Mouse (Mus musculus) myocyte (in vitro differentiated cells): ENCODE data around the gene Cldn34b1.
"Not testable (repeated sequence)": the region's sequence is repeated elsewhere in the genome, so short reads cannot be mapped to it uniquely, and the experiment has no call there.

Experiments used
- MAX ChIP-seq: IDR thresholded peaks from one replicate; pipeline ENCODE4 v1.6.1; 2011; ENCODE audit warnings: low read depth, mild to moderate bottlenecking, control low read depth
- MYOD1 ChIP-seq, 3 experiments: IDR thresholded peaks; one replicate each; pipeline ENCODE4 v1.6.1; 2011; ENCODE audit warnings: control low read depth in 2 of 3, low read depth in 2 of 3, mild to moderate bottlenecking in 2 of 3, moderate library complexity in 1 of 3; ENCODE audit not compliant: insufficient read length in 2 of 3, control insufficient read depth in 1 of 3
- POLR2A ChIP-seq: IDR thresholded peaks from one replicate; pipeline ENCODE4 v1.6.1; 2011; ENCODE audit warnings: low read depth, mild to moderate bottlenecking, control low read depth, moderate library complexity; ENCODE audit not compliant: insufficient read length
- POLR2AphosphoS2 ChIP-seq: IDR thresholded peaks from one replicate; pipeline ENCODE4 v1.6.1; 2011; ENCODE audit warnings: low read depth, control low read depth; ENCODE audit not compliant: insufficient read length
- SRF ChIP-seq: IDR thresholded peaks from one replicate; pipeline ENCODE4 v1.6.1; 2011; ENCODE audit warnings: low read depth; ENCODE audit not compliant: control insufficient read depth, insufficient read length
- TCF12 ChIP-seq: IDR thresholded peaks from one replicate; pipeline ENCODE4 v1.6.1; 2011; ENCODE audit warnings: mild to moderate bottlenecking, control low read depth; ENCODE audit not compliant: poor library complexity, insufficient read depth, severe bottlenecking

- not testable (repeated sequence) for TF ChIP-seq POLR2A; POLR2AphosphoS2; SRF; MAX; MYOD1 (IDR thresholded peaks at IDR 0.05; ENCODE audit: control insufficient read depth in 1 of 3, insufficient read length in 2 of 3, low read depth in 2 of 3); TCF12
Measured at GRCm38 (mm10) chrX:154935887-154936286, 45.8 kb upstream of the Cldn34b1 start, which contains the start of gene Magea6.
